Mouse (Mus musculus) adrenal gland, adult 10 weeks (tissue): Measurements from ENCODE around the gene Lrrc17. TPM values are rescaled to one million over a fixed set of nuclear protein-coding genes. Genes with fewer than 3 reads are reported as not detected.

Experiments used
- polyA plus RNA-seq: library from polyadenylated mRNA; stranded (reverse); fragments of 350-450 nt; fragmentation: Illumina TruSeq; extraction: RNeasy Lipid Tissue Mini Kit (QIAGEN cat#74804); gene quantifications from one replicate; pipeline ENCODE4 v1.2.3, GENCODE M21; 2014; ENCODE audit warnings: low read depth, low replicate concordance

The Lrrc17 gene
- 3.0 TPM for polyA plus RNA-seq

GRCm38 (mm10) chr5:21543409-21544201 is at the start of gene Lrrc17:
Lrrc17 (plus strand) TSS chr5:21543559.

Other genes with a start within 250 kb of the Lrrc17 start
- 37.4 TPM for gene Fgl2, start 170.9 kb upstream of the Lrrc17 start, polyA plus RNA-seq
- not detected for gene Ccdc146, start 118.9 kb upstream of the Lrrc17 start, polyA plus RNA-seq
- 29.2 TPM for gene Fam185a, start 118.6 kb upstream of the Lrrc17 start, polyA plus RNA-seq
- not detected for gene Fbxl13, start 102.1 kb downstream of the Lrrc17 start, polyA plus RNA-seq
- gene Armc10, start 102.3 kb downstream of the Lrrc17 start, polyA plus RNA-seq: 54.8 TPM
- 168 TPM for gene Napepld, start 157.8 kb downstream of the Lrrc17 start, polyA plus RNA-seq
- gene Pmpcb, start 193.6 kb downstream of the Lrrc17 start, polyA plus RNA-seq: 1,065 TPM
- gene Dnajc2, start 241.7 kb downstream of the Lrrc17 start, polyA plus RNA-seq: 96.2 TPM
- gene Psmc2, start 241.7 kb downstream of the Lrrc17 start, polyA plus RNA-seq: 115 TPM